10 mouse cellular contexts compared by ENCODE assay signal in the genomic region with DNA sequence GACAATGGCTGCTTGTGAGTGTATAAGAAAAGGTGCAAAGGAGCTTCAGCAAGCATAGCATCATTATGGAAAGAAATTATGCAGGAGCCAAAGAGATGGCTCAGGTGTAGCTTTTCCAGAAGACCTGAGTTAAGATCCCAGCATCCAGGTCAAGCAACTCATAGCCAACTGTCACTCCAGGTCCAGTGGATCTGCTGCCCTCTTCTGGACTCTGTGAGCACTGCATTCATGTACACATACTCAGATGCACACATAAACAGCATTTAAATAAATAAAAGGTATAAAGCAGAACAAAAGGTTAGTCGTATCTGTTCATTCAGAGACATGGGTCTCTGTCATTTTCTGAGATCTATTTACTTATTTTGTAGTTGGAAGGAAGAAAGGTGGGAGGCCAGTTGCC.
DNase-seq lines count a peak whose midpoint lies in the region; ATAC-seq and TF ChIP-seq lines count a peak whose summit lies in the region.
"Had no signal": no experiment of that assay in that cellular context is flagged by ENCODE, and none has a peak within 500 bp of the region (broad histone marks: within the 10 kb centered on the region; RNA-seq: fewer than 3 reads in every experiment).

No protein-coding gene starts in this region.

- H3K4me2 ChIP-seq in kidney, postnatal 0 days (ENCODE audit: low read length), result no peak overlapping the region
- H3K4me2 ChIP-seq: embryonic facial prominence, embryonic 13.5 days; stomach, embryonic 15.5 days had no signal

- H3K36me3 ChIP-seq in kidney, postnatal 0 days (ENCODE audit: insufficient read depth, low read length), result no peaks in the 10 kb centered on the region
- H3K36me3 ChIP-seq: embryonic facial prominence, embryonic 13.5 days; stomach, embryonic 15.5 days had no signal

- no peak for ATAC-seq in kidney, postnatal 0 days (replicated peaks; ENCODE audit: low FRiP score, low read depth)
- ATAC-seq in inflammation-experienced regulatory T-cells, adult 6 months, result no peak

- H3K27me3 ChIP-seq in kidney, postnatal 0 days (ENCODE audit: insufficient read depth, low read length), result no peaks in the 10 kb centered on the region
- H3K27me3 ChIP-seq: stomach, embryonic 15.5 days had no signal

- DNase-seq in kidney, postnatal 0 days (ENCODE audit: low spot score), result no peak
- no peak for DNase-seq in kidney, postnatal 25 days
- peak; percentile 34 for DNase-seq in A20 (ENCODE audit: low read depth, low spot score)
- peak; percentile 30 for DNase-seq in ES-CJ7 (ENCODE audit: low read depth, low spot score)
- peak; percentile 16 for DNase-seq in naive thymus-derived CD4-positive, alpha-beta T cell, adult 2 months (ENCODE audit: low read depth)
- DNase-seq in cerebellum, adult 11-12 months, result no peak
- DNase-seq: kidney, adult 11 months had no signal

- H3K9ac ChIP-seq in kidney, postnatal 0 days (ENCODE audit: low read depth, low read length), result no peak overlapping the region
- H3K9ac ChIP-seq: embryonic facial prominence, embryonic 13.5 days; stomach, embryonic 15.5 days had no signal

- H3K4me1 ChIP-seq in kidney, postnatal 0 days (replicated peaks; ENCODE audit: insufficient read depth, low read length), result no peaks in the 10 kb centered on the region
- H3K4me1 ChIP-seq: stomach, embryonic 15.5 days had no signal

- H3K4me3 ChIP-seq in kidney, postnatal 0 days (replicated peaks; ENCODE audit: low read depth, low read length), result no peak overlapping the region
- H3K4me3 ChIP-seq: embryonic facial prominence, embryonic 13.5 days; stomach, embryonic 15.5 days had no signal

- WGBS in kidney, postnatal 0 days, result 93% methylated on average over 1 of the region's 1 CpGs

- H3K9me3 ChIP-seq in kidney, postnatal 0 days (replicated peaks; ENCODE audit: low read length), result no peaks in the 10 kb centered on the region
- H3K9me3 ChIP-seq: embryonic facial prominence, embryonic 13.5 days; stomach, embryonic 15.5 days had no signal

- TF ChIP-seq CTCF in kidney, postnatal 0 days (IDR thresholded peaks at IDR 0.05; ENCODE audit: low read depth), result peak; percentile 46; the same call in 1 of the 2 replicates

- no peak overlapping the region for H3K27ac ChIP-seq in kidney, postnatal 0 days
- H3K27ac ChIP-seq: embryonic facial prominence, embryonic 13.5 days; stomach, embryonic 15.5 days had no signal

Comparison
In these comparisons a context has a peak if more than half of its experiments do, and no peak if none do; other contexts are left out.
1. DNase-seq: peak in A20 (single experiment), ES-CJ7 (single experiment) and naive thymus-derived CD4-positive, alpha-beta T cell, adult 2 months (single experiment); none in kidney, postnatal 0 days (single experiment), kidney, postnatal 25 days (0 of 2) and cerebellum, adult 11-12 months (single experiment).